Mouse (Mus musculus) embryonic facial prominence, embryonic 12.5 days (tissue): ENCODE results near the gene Ndn. TPM values are rescaled to one million over a fixed set of nuclear protein-coding genes. Genes with fewer than 3 reads are reported as not detected.

ENCODE experiments used
- ATAC-seq: fragments of 200-750 bp; cut with Nextera tagmentation; 2 replicates; pipeline ENCODE4 v1.8.0; 2017; ENCODE audit not compliant: insufficient number of reproducible peaks, insufficient read depth, low FRiP score, low TSS enrichment
- H3K27ac ChIP-seq: fragments of 300-500 bp; sonication (generic); 2 replicates; pipeline ENCODE4 v1.5.1; 2016; ENCODE audit warnings: mild to moderate bottlenecking
- H3K27me3 ChIP-seq: fragments of 300-500 bp; sonication (generic); 2 replicates; pipeline ENCODE4 v1.6.1; 2016; ENCODE audit warnings: mild to moderate bottlenecking, moderate library complexity
- H3K36me3 ChIP-seq: fragments of 300-500 bp; sonication (generic); 2 replicates; pipeline ENCODE4 v1.6.1; 2016; ENCODE audit warnings: mild to moderate bottlenecking
- H3K4me1 ChIP-seq: fragments of 300-500 bp; sonication (generic); 2 replicates; pipeline ENCODE4 v1.6.1; 2016
- H3K4me2 ChIP-seq: fragments of 300-500 bp; sonication (generic); replicated peaks from 2 replicates; pipeline ENCODE4 v1.6.1; 2016; ENCODE audit warnings: mild to moderate bottlenecking, moderate library complexity
- H3K4me3 ChIP-seq: fragments of 300-500 bp; sonication (generic); 2 replicates; pipeline ENCODE4 v1.5.1; 2016; ENCODE audit warnings: mild to moderate bottlenecking
- H3K9ac ChIP-seq: fragments of 300-500 bp; sonication (generic); 2 replicates; pipeline ENCODE4 v1.6.1; 2016; ENCODE audit warnings: mild to moderate bottlenecking, moderate library complexity
- H3K9me3 ChIP-seq: fragments of 300-500 bp; sonication (generic); 2 replicates; pipeline ENCODE4 v1.6.1; 2016; ENCODE audit warnings: mild to moderate bottlenecking, moderate library complexity
- WGBS: fragments of 180-500 bp; shearing (Covaris S2); methylation state at CpG from one replicate; pipeline ENCODE4 v1.1.7; 2016; 5-methylcytosine and 5-hydroxymethylcytosine counted together
- polyA plus RNA-seq: library from polyadenylated mRNA; unstranded; fragments of >200 nt; fragmentation: Nextera tagmentation; extraction: Ambion mirVana; gene quantifications from 2 replicates; pipeline ENCODE4 v1.2.1, GENCODE M21; 2016

The Ndn gene
- polyA plus RNA-seq = 120 and 139 TPM in 2 replicates

DNA sequence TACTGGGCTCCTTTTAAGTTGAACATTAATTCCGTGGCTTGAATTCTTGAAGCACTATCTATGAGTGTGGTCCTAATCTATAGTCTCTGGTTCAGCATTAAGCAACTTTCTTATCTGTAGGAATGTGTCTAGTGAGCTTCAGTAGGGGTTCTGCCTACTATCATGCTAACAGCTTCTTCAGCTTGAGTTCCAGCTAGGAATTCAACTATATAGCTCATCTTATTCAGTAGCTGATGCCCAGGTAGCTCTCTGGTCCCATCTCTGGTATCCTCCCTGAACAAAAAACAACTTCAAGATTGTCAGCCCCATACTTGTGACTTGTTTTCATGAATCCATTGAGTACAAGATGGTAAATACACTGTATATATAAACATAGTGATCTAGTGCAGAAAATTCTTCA is at the start of gene Ndn:
Gene Ndn, plus strand, starts transcription at position 301 of the 400 bp plus-strand sequence.
- Histone ChIP-seq H3K4me1 (no peaks in the 10 kb centered on the region), H3K9me3 (no peaks in the 10 kb centered on the region), H3K36me3 (no peaks in the 10 kb centered on the region), H3K27me3 (no peaks in the 10 kb centered on the region), H3K27ac (no peak within 1 kb of the TSS), H3K4me2 (no peak within 1 kb of the TSS), H3K9ac (no peak within 1 kb of the TSS), H3K4me3 (no peak within 1 kb of the TSS)
- ATAC-seq = no peak
- WGBS = 56% methylated on average over 1 of the region's 1 CpGs

DNA sequence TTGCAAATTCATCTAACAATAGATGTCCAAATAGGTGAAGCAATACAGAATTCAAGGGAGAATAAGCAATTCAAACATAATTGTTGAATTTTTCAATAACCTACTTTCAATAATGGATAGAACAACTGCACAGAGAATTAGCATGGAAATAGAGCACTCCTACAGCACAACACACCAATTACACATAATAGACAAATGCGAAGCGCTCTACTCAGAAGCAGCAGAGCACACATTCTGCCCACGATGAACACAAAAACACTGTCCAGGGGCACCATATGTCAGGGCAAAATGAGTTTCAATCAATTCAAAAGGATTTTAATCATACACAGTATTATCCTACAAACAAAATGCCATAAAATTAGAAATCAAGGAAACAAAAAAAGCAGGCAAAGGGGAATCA is 43.9 kb upstream of the Ndn start:
- no peak overlapping the region for H3K4me3 ChIP-seq
- no peaks in the 10 kb centered on the region for H3K4me1 ChIP-seq
- no peaks in the 10 kb centered on the region for H3K9me3 ChIP-seq
- H3K27ac ChIP-seq = no peak overlapping the region
- no peak overlapping the region for H3K9ac ChIP-seq
- 83% methylated on average over 3 of the region's 3 CpGs for WGBS
- H3K27me3 ChIP-seq = no peaks in the 10 kb centered on the region
- ATAC-seq = no peak
- H3K36me3 ChIP-seq = no peaks in the 10 kb centered on the region
- H3K4me2 ChIP-seq = no peak overlapping the region

DNA sequence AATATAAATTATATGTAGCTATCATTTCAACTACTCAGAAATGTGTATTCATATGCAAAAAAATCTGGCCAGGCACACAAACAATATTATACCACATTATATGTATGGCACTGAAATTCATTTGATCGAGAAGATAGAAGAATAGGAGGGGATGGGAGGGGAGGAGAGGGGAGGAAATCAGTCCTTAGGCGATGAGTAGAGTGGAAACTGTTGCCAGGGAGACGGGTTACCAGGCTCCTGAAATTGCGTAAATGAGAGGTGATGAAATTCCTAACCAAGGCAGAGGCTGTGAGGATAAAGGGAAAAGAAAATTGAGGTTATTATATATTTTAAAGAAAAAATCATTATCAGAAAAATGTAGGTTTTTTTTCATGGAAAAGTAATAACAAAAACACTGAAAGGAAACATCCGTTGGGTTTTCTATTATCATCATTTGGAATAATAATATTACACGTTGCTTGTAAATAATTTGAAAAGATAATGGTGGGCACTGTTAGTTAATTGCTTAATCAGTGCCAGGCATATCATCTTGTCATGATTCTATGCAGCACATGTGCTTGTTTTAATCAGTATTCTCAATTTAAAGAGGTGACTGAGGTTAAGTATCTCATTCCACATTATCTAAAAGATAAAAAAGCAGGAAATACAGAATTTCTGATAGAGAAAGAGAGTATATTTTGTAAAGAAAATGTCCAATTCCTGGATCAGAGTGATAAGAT is 39.3 kb upstream of the Ndn start:
- Histone ChIP-seq H3K27ac (no peak overlapping the region), H3K36me3 (no peaks in the 10 kb centered on the region), H3K27me3 (no peaks in the 10 kb centered on the region), H3K4me3 (no peak overlapping the region), H3K4me1 (no peaks in the 10 kb centered on the region), H3K9me3 (no peaks in the 10 kb centered on the region), H3K9ac (no peak overlapping the region), H3K4me2 (no peak overlapping the region)
- WGBS = 37% methylated on average over 6 of the region's 6 CpGs
- no peak for ATAC-seq

DNA sequence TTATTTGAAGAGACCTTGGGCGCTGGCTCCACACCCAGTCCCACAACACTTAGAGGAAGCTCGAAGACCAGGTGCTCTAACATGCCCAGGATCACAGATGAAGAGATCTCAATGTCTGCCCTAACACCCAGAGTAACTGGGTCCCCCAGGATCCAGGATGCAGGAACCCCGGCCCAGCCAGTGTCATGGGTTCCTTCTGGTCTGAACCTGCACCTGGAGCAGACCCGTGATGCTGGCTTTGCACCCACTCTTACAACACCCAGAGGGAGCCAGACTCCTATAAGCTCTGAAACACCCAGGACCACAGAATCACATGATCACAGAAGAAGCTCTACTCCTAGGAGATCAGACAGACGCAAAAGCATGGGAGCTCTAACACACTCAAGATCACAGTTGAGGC is 29.6 kb upstream of the Ndn start:
- Histone ChIP-seq H3K27ac (no peak overlapping the region), H3K9me3 (no peaks in the 10 kb centered on the region), H3K4me1 (no peaks in the 10 kb centered on the region), H3K4me3 (no peak overlapping the region), H3K9ac (no peak overlapping the region), H3K36me3 (no peaks in the 10 kb centered on the region), H3K4me2 (no peak overlapping the region), H3K27me3 (no peaks in the 10 kb centered on the region)
- ATAC-seq = no peak
- WGBS = 66% methylated on average over 5 of the region's 5 CpGs

DNA sequence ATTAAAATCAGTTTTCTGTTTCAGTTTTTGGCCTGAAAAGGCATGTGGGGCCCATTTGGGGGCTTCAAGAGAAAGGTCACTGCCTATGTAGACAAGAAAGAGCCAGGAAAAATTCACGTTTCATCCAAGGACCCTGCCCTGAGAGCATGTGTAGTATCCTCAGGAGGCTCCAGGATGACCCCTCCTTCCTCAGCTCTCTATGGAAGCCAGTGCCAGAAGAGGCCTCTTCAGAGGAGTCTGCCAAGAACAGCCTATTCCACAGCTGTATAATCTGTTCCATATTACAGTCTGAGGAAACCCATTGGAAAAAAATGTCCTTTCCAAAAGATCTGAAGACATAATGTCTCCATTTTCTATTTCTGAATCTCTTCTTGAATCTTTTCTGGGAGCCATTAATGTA is 958 bp upstream of the Ndn start:
- H3K4me1 ChIP-seq = no peaks in the 10 kb centered on the region
- ATAC-seq = no peak
- WGBS = 22% methylated on average over 1 of the region's 1 CpGs
- no peaks in the 10 kb centered on the region for H3K27me3 ChIP-seq
- no peak overlapping the region for H3K4me3 ChIP-seq
- H3K9ac ChIP-seq = no peak overlapping the region
- no peak overlapping the region for H3K4me2 ChIP-seq
- H3K27ac ChIP-seq = no peak overlapping the region
- H3K36me3 ChIP-seq = no peaks in the 10 kb centered on the region
- no peaks in the 10 kb centered on the region for H3K9me3 ChIP-seq

DNA sequence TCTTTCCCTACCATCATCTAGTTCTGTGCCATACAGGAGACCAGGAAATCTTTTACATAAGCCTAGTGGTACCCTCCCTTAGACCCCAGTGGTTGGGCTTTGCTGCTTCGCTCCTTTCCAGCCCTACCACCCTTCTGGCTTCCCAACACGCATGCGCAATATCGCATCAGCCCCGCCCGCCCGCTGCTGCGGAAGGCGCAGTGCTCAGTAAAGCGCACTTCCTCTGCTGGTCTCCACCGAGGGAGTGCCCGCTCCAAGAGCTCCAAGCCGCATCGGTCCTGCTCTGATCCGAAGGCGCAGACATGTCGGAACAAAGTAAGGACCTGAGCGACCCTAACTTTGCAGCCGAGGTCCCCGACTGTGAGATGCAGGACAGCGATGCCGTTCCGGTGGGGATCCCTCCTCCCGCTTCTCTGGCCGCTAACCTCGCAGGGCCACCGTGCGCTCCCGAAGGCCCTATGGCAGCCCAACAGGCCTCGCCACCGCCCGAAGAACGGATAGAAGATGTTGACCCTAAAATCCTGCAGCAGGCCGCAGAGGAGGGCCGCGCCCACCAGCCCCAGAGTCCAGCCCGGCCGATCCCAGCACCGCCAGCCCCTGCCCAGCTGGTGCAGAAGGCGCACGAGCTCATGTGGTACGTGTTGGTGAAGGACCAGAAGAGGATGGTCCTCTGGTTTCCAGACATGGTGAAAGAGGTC is 1.9 kb downstream of the Ndn start:
- ATAC-seq = peak; percentile 96
- Histone ChIP-seq H3K36me3 (no peaks in the 10 kb centered on the region), H3K4me1 (no peaks in the 10 kb centered on the region), H3K27me3 (no peaks in the 10 kb centered on the region), H3K27ac (peak overlapping the region; percentile 47; the same call in 1 of the 2 replicates), H3K4me2 (peak overlapping the region; percentile 67), H3K9me3 (no peaks in the 10 kb centered on the region), H3K9ac (peak overlapping the region; percentile 66), H3K4me3 (peak overlapping the region; percentile 53)
- 18% methylated on average over 42 of the region's 42 CpGs for WGBS

DNA sequence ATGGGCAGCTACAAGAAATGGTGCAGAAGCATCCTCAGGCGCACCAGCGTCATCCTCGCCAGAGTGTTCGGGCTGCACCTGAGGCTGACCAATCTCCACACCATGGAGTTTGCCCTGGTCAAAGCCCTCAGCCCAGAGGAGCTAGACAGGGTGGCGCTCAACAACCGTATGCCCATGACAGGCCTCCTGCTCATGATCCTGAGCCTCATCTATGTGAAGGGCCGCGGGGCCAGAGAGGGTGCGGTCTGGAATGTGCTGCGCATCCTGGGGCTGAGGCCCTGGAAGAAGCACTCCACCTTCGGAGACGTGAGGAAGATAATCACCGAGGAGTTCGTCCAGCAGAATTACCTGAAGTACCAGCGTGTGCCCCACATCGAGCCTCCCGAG is 2.4 kb downstream of the Ndn start:
- ATAC-seq = peak; percentile 64
- 41% methylated on average over 17 of the region's 17 CpGs for WGBS
- Histone ChIP-seq H3K4me3 (peak overlapping the region; percentile 53), H3K4me2 (peak overlapping the region; percentile 67), H3K9me3 (no peaks in the 10 kb centered on the region), H3K4me1 (no peaks in the 10 kb centered on the region), H3K9ac (peak overlapping the region; percentile 66), H3K27ac (0 out of 2 replicates have a peak overlapping the region, but pooled peaks have one; percentile 47), H3K27me3 (no peaks in the 10 kb centered on the region), H3K36me3 (no peaks in the 10 kb centered on the region)

DNA sequence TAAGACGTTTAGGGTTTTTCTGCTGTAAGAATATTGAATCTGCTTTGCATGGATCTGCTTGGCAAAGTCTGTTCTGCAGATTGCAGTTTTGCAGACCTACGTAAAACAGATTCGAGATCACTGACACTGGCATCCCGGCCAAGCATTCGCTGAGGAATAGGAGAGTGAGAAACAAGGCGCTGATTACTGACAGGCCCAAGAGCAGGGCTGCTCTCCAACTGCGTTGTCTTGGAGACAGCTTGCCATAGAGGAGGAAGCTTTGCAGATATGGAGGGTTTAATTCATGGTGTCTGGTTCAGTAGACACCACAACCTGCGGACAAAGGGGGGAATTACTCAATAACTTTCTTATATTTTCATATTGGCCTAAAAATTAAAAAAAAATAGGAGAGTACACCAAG is 4.9 kb downstream of the Ndn start:
- Histone ChIP-seq H3K27ac (no peak overlapping the region), H3K4me3 (no peak overlapping the region), H3K27me3 (no peaks in the 10 kb centered on the region), H3K4me1 (no peaks in the 10 kb centered on the region), H3K9me3 (no peaks in the 10 kb centered on the region), H3K36me3 (no peaks in the 10 kb centered on the region), H3K4me2 (no peak overlapping the region), H3K9ac (no peak overlapping the region)
- ATAC-seq = no peak
- WGBS = 53% methylated on average over 8 of the region's 8 CpGs

DNA sequence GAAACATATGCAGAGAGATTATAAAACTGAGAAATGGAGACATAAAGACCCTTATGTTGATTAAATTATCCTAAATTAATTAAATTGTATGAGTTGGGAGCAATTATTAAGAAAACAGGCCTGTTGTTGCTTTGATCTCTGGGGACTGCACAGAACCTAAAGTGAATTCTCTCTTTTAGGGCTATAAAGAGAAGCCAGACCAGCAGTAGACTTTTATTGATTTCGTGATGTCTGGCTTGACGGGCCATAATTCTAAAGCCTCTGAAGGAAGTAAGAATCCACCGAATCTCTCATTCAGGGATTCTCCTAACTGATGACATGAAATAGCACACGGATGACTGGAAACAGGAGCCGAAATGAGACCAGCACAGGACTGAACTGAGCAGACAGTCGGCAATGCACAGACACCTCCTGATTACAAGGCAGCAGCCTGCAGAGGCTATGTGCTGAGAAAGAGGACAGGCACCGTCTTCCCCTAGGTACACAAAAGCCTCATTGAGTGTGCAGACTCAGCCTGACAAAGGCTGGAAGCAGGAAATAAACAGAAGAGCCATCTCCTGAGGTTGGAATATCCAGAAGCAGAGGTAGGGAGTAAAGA is 18.8 kb downstream of the Ndn start:
- no peak overlapping the region for H3K27ac ChIP-seq
- WGBS = 59% methylated on average over 7 of the region's 7 CpGs
- no peak overlapping the region for H3K9ac ChIP-seq
- no peak for ATAC-seq
- no peak overlapping the region for H3K4me3 ChIP-seq
- no peaks in the 10 kb centered on the region for H3K27me3 ChIP-seq
- no peaks in the 10 kb centered on the region for H3K9me3 ChIP-seq
- no peaks in the 10 kb centered on the region for H3K36me3 ChIP-seq
- no peaks in the 10 kb centered on the region for H3K4me1 ChIP-seq
- H3K4me2 ChIP-seq = no peak overlapping the region

DNA sequence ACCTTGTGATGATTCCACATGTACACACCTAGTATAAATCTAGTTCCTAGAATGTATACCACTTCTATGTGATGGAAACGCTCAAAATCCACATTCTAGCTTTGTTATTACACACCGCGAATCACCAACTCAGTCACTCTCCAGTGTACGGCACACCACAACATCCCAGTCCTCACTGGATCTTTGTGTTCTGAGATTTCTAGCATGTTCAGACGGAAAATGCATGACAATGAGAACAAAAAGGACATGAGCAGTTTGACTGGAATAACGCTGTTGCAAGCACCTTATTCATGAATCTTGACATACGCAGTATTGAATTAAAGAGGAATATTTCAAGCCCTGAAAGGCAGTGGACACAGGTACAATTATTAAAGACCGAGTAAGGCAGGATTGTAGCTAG is 20.4 kb downstream of the Ndn start:
- no peaks in the 10 kb centered on the region for H3K4me1 ChIP-seq
- H3K9me3 ChIP-seq = no peaks in the 10 kb centered on the region
- no peak overlapping the region for H3K4me2 ChIP-seq
- H3K9ac ChIP-seq = no peak overlapping the region
- no peaks in the 10 kb centered on the region for H3K27me3 ChIP-seq
- H3K36me3 ChIP-seq = no peaks in the 10 kb centered on the region
- no peak overlapping the region for H3K4me3 ChIP-seq
- no peak for ATAC-seq
- WGBS = 80% methylated on average over 8 of the region's 8 CpGs
- H3K27ac ChIP-seq = no peak overlapping the region

DNA sequence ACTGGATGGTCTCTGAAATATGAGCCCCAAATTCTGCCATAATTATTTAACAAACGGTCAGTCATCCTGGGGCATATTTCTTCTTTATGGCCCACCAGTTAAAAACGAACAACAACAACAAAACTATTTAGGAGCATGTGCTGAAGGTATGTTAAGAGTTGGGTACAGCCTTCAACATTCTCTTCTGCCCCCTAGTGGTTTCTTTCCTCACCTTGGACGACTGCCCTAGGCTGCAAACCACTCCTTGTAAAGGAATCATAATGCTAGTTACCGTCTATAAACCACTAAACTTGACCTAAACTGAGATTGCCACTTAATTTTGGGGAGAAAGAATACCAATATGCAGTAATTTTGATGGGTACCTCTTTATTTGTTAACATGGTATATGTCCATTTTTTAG is 29.3 kb downstream of the Ndn start:
- 30% methylated on average over 4 of the region's 4 CpGs for WGBS
- no peak overlapping the region for H3K9ac ChIP-seq
- H3K9me3 ChIP-seq = peaks cover 20% of the 10 kb centered on the region; the same call in 1 of the 2 replicates
- no peaks in the 10 kb centered on the region for H3K36me3 ChIP-seq
- H3K27me3 ChIP-seq = no peaks in the 10 kb centered on the region
- no peak for ATAC-seq
- no peak overlapping the region for H3K4me3 ChIP-seq
- H3K4me2 ChIP-seq = peak overlapping the region; percentile 59; the same call in 1 of the 2 replicates
- H3K4me1 ChIP-seq = no peaks in the 10 kb centered on the region
- H3K27ac ChIP-seq = no peak overlapping the region
